Mouse (Mus musculus) liver, embryonic 11.5 days (tissue): Measurements from ENCODE around the gene Gpm6a. TPM values are rescaled to one million over a fixed set of nuclear protein-coding genes. Genes with fewer than 3 reads are reported as not detected.

Source experiments
- ATAC-seq: fragments of 200-750 bp; cut with Nextera tagmentation; replicated peaks from 2 replicates; pipeline ENCODE4 v1.8.0; 2017; ENCODE audit warnings: moderate number of reproducible peaks, mild to moderate bottlenecking, moderate TSS enrichment, moderate library complexity; ENCODE audit not compliant: low FRiP score
- DNase-seq: peaks from one replicate; pipeline ENCODE4 v3.0.0-alpha.2; 2017; ENCODE audit warnings: low spot score
- H3K27ac ChIP-seq: fragments of 300-500 bp; sonication (generic); 2 replicates; pipeline ENCODE4 v1.5.1; 2014; ENCODE audit warnings: mild to moderate bottlenecking, low read depth, low read length, control low read depth
- H3K27me3 ChIP-seq: fragments of 300-500 bp; sonication (generic); replicated peaks from 2 replicates; pipeline ENCODE4 v1.6.1; 2014; ENCODE audit warnings: low read length, mixed read lengths; ENCODE audit not compliant: control insufficient read depth, insufficient read depth
- H3K36me3 ChIP-seq: fragments of 300-500 bp; sonication (generic); 2 replicates; pipeline ENCODE4 v1.6.1; 2014; ENCODE audit warnings: mild to moderate bottlenecking, low read length, moderate library complexity, mixed read lengths; ENCODE audit not compliant: control insufficient read depth, insufficient read depth
- H3K4me1 ChIP-seq: fragments of 300-500 bp; sonication (generic); replicated peaks from 2 replicates; pipeline ENCODE4 v1.6.1; 2014; ENCODE audit warnings: low read length, mixed read lengths; ENCODE audit not compliant: control insufficient read depth, insufficient read depth
- H3K4me2 ChIP-seq: fragments of 300-500 bp; sonication (generic); 2 replicates; pipeline ENCODE4 v1.6.1; 2014; ENCODE audit warnings: mild to moderate bottlenecking, control low read depth, moderate library complexity
- H3K4me3 ChIP-seq: fragments of 300-500 bp; sonication (generic); 2 replicates; pipeline ENCODE4 v1.5.1; 2014; ENCODE audit warnings: low read depth, low read length, control low read depth
- H3K9ac ChIP-seq: fragments of 300-500 bp; sonication (generic); 2 replicates; pipeline ENCODE4 v1.6.1; 2014; ENCODE audit warnings: low read depth, low read length, control low read depth
- H3K9me3 ChIP-seq: fragments of 300-500 bp; sonication (generic); 2 replicates; pipeline ENCODE4 v1.6.1; 2016; ENCODE audit warnings: low read length, inconsistent platforms, mixed read lengths; ENCODE audit not compliant: control insufficient read depth
- WGBS: fragments of 180-500 bp; shearing (Covaris S2); extraction: QIAGEN DNeasy Blood & Tissue Kit; methylation state at CpG from one replicate; pipeline ENCODE4 v1.1.7; 2014; 5-methylcytosine and 5-hydroxymethylcytosine counted together
- polyA plus RNA-seq: library from polyadenylated mRNA; unstranded; fragments of >200 nt; fragmentation: Nextera tagmentation; extraction: Ambion mirVana; gene quantifications from 2 replicates; pipeline ENCODE4 v1.2.1, GENCODE M21; 2014

The Gpm6a gene
- polyA plus RNA-seq, 1 experiment from 2014 or later, result 5.3 TPM

GRCm38 (mm10) chr8:54955935-54956573, 1.4 kb downstream of the Gpm6a start:
- H3K4me2 ChIP-seq, result no peak overlapping the region
- H3K27me3 ChIP-seq, result no peaks in the 10 kb centered on the region
- H3K9me3 ChIP-seq, result no peaks in the 10 kb centered on the region
- H3K9ac ChIP-seq, result no peak overlapping the region
- no peaks in the 10 kb centered on the region for H3K36me3 ChIP-seq
- no peak for ATAC-seq
- no peaks in the 10 kb centered on the region for H3K4me1 ChIP-seq
- DNase-seq, result no peak
- H3K27ac ChIP-seq, result no peak overlapping the region
- 76% methylated on average over 6 of the region's 6 CpGs for WGBS
- H3K4me3 ChIP-seq, result no peak overlapping the region

DNA sequence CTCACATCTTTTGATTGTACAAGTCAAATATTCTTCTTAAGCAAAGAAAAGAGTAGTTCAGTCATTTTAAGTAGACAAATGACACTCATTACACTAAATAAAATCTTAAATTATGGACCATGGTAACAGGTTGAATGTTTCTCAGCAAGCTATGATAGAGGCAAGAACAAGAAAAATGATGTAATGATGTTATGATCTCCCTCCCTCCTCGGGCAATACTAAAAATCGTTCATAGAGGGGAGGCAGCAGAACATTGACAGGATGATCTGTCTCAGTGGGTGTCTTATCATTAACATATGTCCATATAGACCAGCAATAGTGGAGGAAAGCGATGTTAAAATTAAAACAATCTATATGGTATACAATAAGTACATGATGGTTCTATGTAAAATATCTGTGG, 2.1 kb downstream of the Gpm6a start:
- 83% methylated on average over 3 of the region's 3 CpGs for WGBS
- ATAC-seq (no peak), DNase-seq (no peak)
- H3K9me3 ChIP-seq, result no peaks in the 10 kb centered on the region
- no peak overlapping the region for H3K4me3 ChIP-seq
- no peak overlapping the region for H3K27ac ChIP-seq
- no peaks in the 10 kb centered on the region for H3K36me3 ChIP-seq
- H3K4me1 ChIP-seq, result no peaks in the 10 kb centered on the region
- H3K27me3 ChIP-seq, result no peaks in the 10 kb centered on the region
- H3K9ac ChIP-seq, result no peak overlapping the region
- no peak overlapping the region for H3K4me2 ChIP-seq

GRCm38 (mm10) chr8:54957506-54957905, 2.9 kb downstream of the Gpm6a start:
- Histone ChIP-seq H3K36me3 (no peaks in the 10 kb centered on the region), H3K9me3 (no peaks in the 10 kb centered on the region), H3K4me2 (no peak overlapping the region), H3K4me1 (no peaks in the 10 kb centered on the region), H3K4me3 (no peak overlapping the region), H3K27ac (no peak overlapping the region), H3K27me3 (no peaks in the 10 kb centered on the region), H3K9ac (no peak overlapping the region)
- no peak for ATAC-seq
- no peak for DNase-seq
- 71% methylated on average over 3 of the region's 3 CpGs for WGBS

GRCm38 (mm10) chr8:54961571-54961970, 6.9 kb downstream of the Gpm6a start:
- Histone ChIP-seq H3K27ac (no peak overlapping the region), H3K9me3 (no peaks in the 10 kb centered on the region), H3K9ac (no peak overlapping the region), H3K36me3 (no peaks in the 10 kb centered on the region), H3K4me2 (no peak overlapping the region), H3K4me1 (no peaks in the 10 kb centered on the region), H3K4me3 (no peak overlapping the region), H3K27me3 (no peaks in the 10 kb centered on the region)
- no peak for DNase-seq
- no peak for ATAC-seq

GRCm38 (mm10) chr8:54975020-54975419, 20.4 kb downstream of the Gpm6a start:
- DNase-seq, result no peak
- Histone ChIP-seq H3K36me3 (no peaks in the 10 kb centered on the region), H3K9ac (no peak overlapping the region), H3K4me1 (no peaks in the 10 kb centered on the region), H3K27me3 (no peaks in the 10 kb centered on the region), H3K4me2 (no peak overlapping the region), H3K27ac (no peak overlapping the region), H3K9me3 (no peaks in the 10 kb centered on the region), H3K4me3 (no peak overlapping the region)
- no peak for ATAC-seq
- 63% methylated on average over 1 of the region's 1 CpGs for WGBS

DNA sequence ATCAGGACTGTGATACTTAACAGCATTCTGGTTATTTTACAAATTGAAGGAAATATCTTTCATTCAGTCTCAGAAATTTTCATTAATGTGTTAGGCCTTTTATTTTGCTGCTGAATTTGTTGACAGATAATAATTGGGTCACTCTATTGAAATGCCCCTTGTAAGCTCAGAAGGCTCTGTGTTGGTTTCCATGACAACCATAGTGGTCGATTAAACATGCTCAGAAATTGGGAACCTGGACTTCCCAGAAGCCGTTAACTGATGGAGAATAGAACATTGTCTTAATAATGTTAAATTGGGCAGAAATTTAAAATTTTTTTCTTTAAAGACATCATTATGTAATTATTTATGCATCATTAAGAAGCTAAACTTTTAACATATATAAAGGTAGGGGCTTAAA, 20.9 kb downstream of the Gpm6a start:
- no peaks in the 10 kb centered on the region for H3K4me1 ChIP-seq
- H3K27me3 ChIP-seq, result no peaks in the 10 kb centered on the region
- 70% methylated on average over 2 of the region's 2 CpGs for WGBS
- H3K36me3 ChIP-seq, result no peaks in the 10 kb centered on the region
- H3K9me3 ChIP-seq, result no peaks in the 10 kb centered on the region
- no peak overlapping the region for H3K4me3 ChIP-seq
- no peak for DNase-seq
- H3K4me2 ChIP-seq, result no peak overlapping the region
- H3K9ac ChIP-seq, result no peak overlapping the region
- H3K27ac ChIP-seq, result no peak overlapping the region
- no peak for ATAC-seq

GRCm38 (mm10) chr8:54975927-54976326, 21.3 kb downstream of the Gpm6a start:
- Histone ChIP-seq H3K27ac (no peak overlapping the region), H3K4me2 (no peak overlapping the region), H3K9me3 (no peaks in the 10 kb centered on the region), H3K4me3 (no peak overlapping the region), H3K27me3 (no peaks in the 10 kb centered on the region), H3K9ac (no peak overlapping the region), H3K36me3 (no peaks in the 10 kb centered on the region), H3K4me1 (no peaks in the 10 kb centered on the region)
- WGBS, result 87% methylated on average over 2 of the region's 2 CpGs
- DNase-seq (no peak), ATAC-seq (no peak)

- WGBS, result 62% methylated on average over 1 of the region's 1 CpGs
- Histone ChIP-seq H3K4me2 (no peak overlapping the region), H3K36me3 (no peaks in the 10 kb centered on the region), H3K27me3 (no peaks in the 10 kb centered on the region), H3K9ac (no peak overlapping the region), H3K27ac (no peak overlapping the region), H3K9me3 (no peaks in the 10 kb centered on the region), H3K4me1 (no peaks in the 10 kb centered on the region), H3K4me3 (no peak overlapping the region)
- ATAC-seq (no peak), DNase-seq (no peak)
Measured at GRCm38 (mm10) chr8:54976663-54977062, 22.0 kb downstream of the Gpm6a start.

DNA sequence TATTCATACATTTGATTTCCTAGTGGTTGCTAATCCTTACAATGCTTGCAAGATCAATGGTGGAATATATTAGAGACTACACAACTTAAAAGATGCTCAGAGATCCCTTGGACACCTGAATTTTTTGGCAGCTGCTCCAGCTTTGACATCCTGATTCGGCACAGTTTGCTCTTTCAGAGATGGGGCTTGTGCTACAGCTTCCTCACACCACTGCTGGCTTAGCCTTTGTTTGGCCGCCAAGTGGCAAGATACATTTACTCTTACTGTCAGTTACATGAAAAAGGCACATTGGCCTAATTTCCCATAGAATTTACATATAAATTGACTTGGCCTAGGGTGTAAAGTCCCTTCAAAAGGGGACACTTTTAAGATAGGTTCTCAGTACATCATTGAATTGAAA, 32.1 kb downstream of the Gpm6a start:
- Histone ChIP-seq H3K9me3 (no peaks in the 10 kb centered on the region), H3K4me2 (no peak overlapping the region), H3K27me3 (no peaks in the 10 kb centered on the region), H3K27ac (no peak overlapping the region), H3K4me3 (no peak overlapping the region), H3K9ac (no peak overlapping the region), H3K36me3 (no peaks in the 10 kb centered on the region), H3K4me1 (no peaks in the 10 kb centered on the region)
- ATAC-seq (no peak), DNase-seq (no peak)
- WGBS, result 59% methylated on average over 2 of the region's 2 CpGs
